Mouse (Mus musculus) cortical plate, adult 2 months (tissue): ENCODE measurements at regions not wholly inside any gene's neighbourhood (a gene's known extent, or its start where the extent isn't known, plus 50 kb on each side); places are given as distances from the start of the nearest gene placed in this dataset.

ENCODE experiments used
- H3K27ac ChIP-seq: fragments of 200-500 bp; 2 replicates; pipeline ENCODE4 v1.5.1; 2012; ENCODE audit warnings: low read length, control low read depth, inconsistent platforms; ENCODE audit not compliant: insufficient read depth
- H3K4me1 ChIP-seq: fragments of 200-500 bp; 2 replicates; pipeline ENCODE4 v1.6.1; 2011; ENCODE audit warnings: low read length; ENCODE audit not compliant: control insufficient read depth, insufficient read depth
- H3K4me3 ChIP-seq: fragments of 200-500 bp; 2 replicates; pipeline ENCODE4 v1.5.1; 2011; ENCODE audit warnings: mild to moderate bottlenecking, low read length, control low read depth; ENCODE audit not compliant: insufficient read depth
- CTCF ChIP-seq: fragments of 200-500 bp; IDR thresholded peaks from 2 replicates; pipeline ENCODE4 v1.5.1; 2011; ENCODE audit warnings: mild to moderate bottlenecking, control low read depth, low read length; ENCODE audit not compliant: insufficient read depth; ENCODE audit errors: extremely low read depth
- POLR2A ChIP-seq: fragments of 200-500 bp; IDR thresholded peaks from 2 replicates; pipeline ENCODE4 v1.6.1; 2011; ENCODE audit warnings: mild to moderate bottlenecking, low read length, control low read depth; ENCODE audit not compliant: insufficient read depth; ENCODE audit errors: extremely low read depth

DNA sequence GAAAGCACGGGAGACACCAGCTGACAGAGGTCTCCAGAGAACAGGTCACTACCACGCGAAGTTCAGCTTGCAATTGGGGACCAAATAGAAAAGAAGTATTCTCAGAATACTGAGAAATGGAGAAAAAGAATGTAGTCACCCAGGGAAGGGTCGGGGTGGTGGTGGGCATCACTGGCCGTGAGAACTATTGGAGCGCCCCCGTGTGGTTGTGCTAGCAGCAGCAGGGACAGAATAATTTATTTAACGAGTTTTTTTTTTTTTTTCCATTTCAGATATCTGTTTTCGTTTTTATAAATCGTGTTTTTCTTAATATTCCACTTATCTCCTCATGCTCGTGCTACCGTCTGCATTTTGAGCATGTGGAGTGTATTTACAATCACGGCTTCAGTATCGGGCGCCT is 118.4 kb upstream of the Thy1 start:
- Histone ChIP-seq H3K4me1 (no peaks in the 10 kb centered on the region), H3K27ac (no peak overlapping the region), H3K4me3 (no peak overlapping the region)
- TF ChIP-seq POLR2A (no peak), CTCF (peak; percentile 51)

- H3K4me1 ChIP-seq, result no peaks in the 10 kb centered on the region; the same call in 1 of the 2 replicates
- TF ChIP-seq POLR2A (no peak), CTCF (no peak)
- H3K27ac ChIP-seq, result no peak overlapping the region
- no peak overlapping the region for H3K4me3 ChIP-seq
These were observed 113.7 kb upstream of the Thy1 start for GRCm38 (mm10) chr9:43929312-43930036.

DNA sequence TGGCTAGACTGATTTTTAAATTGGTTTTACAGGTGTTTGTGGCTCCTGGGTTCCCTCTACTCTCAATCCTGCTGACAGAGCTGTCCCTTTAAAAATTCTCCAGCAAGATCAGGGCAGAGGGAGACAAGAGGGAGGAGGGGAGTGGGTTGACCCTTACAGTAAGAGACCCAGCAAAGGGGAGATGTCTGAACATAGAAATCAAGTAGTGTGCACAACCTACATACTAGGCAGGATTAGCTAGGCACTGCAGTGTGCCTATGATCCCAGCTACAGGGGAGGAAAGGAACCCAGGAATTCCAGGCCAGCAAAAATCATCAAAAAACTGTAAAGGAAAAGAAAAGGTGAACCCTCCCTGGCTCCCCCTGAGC is 113.2 kb upstream of the Thy1 start:
- H3K4me3 ChIP-seq, result no peak overlapping the region
- no peak overlapping the region for H3K27ac ChIP-seq
- no peak for TF ChIP-seq POLR2A
- no peak for TF ChIP-seq CTCF
- H3K4me1 ChIP-seq, result no peaks in the 10 kb centered on the region; the same call in 1 of the 2 replicates

DNA sequence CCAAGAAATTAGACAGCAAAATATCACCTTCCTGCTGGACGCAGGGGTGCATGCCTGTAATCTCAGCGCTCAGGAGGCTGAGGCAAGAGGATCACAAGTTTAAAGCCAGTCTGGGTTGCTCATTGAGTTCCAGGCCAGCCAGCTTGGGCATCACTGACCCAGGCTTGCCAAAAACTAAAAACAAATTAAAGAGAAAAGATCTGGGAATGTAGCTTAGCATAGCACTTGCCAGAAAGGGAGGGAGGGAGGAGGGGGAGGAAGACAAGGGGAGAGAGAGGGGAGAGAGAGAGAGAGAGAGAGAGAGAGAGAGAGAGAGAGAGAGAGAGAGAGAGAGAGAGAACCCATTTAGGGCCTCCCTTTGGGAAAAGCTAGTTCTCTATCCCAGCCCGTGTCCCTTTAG is 112.7 kb upstream of the Thy1 start:
- Histone ChIP-seq H3K4me1 (no peaks in the 10 kb centered on the region; the same call in 1 of the 2 replicates), H3K27ac (no peak overlapping the region), H3K4me3 (no peak overlapping the region)
- no peak for TF ChIP-seq CTCF
- no peak for TF ChIP-seq POLR2A

DNA sequence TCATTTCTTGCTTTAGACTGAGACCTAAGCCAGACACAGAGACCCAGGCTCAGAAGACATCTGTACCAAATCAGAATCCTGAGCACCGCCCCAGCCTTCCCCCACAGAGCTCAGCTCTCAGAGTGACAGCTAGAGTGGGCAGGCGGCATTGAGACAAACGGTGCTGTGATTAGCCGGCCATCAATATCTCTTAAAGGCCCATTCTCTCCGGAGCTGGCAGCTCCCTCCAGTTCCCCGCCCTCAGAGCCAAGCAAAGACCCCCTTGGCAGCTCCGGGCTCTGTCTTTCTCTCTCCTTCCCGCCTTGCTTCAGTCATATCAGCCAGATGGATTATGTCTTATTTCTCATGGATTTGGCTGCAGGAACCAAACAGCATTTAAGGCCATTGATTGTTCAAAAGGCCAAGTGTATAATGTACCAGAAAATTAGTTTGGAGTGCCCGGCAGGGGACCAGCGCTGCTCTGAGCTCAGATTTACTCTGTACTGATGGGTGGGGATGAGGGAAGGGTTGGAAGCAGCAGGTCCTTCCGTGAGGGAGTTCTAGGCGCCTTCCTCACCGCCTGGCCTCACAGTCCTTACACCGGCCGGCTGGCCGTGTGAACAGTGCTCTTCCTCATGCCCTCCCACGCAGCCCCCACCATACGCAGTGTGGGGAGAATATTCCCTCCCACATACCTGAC is 109.0 kb upstream of the Thy1 start:
- Histone ChIP-seq H3K27ac (no peak overlapping the region), H3K4me1 (no peaks in the 10 kb centered on the region; the same call in 1 of the 2 replicates), H3K4me3 (no peak overlapping the region)
- no peak for TF ChIP-seq POLR2A
- TF ChIP-seq CTCF, result no peak

DNA sequence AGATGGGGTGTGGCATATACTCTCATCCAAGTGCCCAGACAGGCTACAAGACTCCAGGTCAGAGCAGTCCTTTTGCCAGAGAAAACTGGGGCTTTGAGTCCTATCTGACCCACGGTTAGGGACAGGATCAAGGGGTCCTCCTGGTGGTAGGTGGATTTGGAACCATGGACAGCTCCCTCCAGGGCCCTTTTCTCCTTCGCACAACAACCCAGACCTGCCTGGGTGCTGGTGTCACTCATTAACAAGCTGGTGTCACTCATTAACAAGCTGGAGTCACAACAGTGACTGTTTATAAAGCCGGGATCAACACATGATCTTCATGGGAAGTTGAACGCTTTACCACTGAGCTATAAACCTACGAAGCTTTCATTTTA is 108.5 kb upstream of the Thy1 start:
- Histone ChIP-seq H3K27ac (no peak overlapping the region), H3K4me3 (no peak overlapping the region), H3K4me1 (no peaks in the 10 kb centered on the region; the same call in 1 of the 2 replicates)
- no peak for TF ChIP-seq POLR2A
- TF ChIP-seq CTCF, result no peak

GRCm38 (mm10) chr9:43939336-43939735 is 103.8 kb upstream of the Thy1 start:
- TF ChIP-seq CTCF (no peak), POLR2A (no peak)
- Histone ChIP-seq H3K4me1 (peaks cover 2% of the 10 kb centered on the region; the same call in 1 of the 2 replicates), H3K4me3 (no peak overlapping the region), H3K27ac (no peak overlapping the region)

- H3K4me3 ChIP-seq, result no peak overlapping the region
- no peak overlapping the region for H3K27ac ChIP-seq
- TF ChIP-seq CTCF (no peak), POLR2A (no peak)
- peaks cover 3% of the 10 kb centered on the region for H3K4me1 ChIP-seq
These were observed 101.0 kb upstream of the Thy1 start for GRCm38 (mm10) chr9:43942147-43942546.

DNA sequence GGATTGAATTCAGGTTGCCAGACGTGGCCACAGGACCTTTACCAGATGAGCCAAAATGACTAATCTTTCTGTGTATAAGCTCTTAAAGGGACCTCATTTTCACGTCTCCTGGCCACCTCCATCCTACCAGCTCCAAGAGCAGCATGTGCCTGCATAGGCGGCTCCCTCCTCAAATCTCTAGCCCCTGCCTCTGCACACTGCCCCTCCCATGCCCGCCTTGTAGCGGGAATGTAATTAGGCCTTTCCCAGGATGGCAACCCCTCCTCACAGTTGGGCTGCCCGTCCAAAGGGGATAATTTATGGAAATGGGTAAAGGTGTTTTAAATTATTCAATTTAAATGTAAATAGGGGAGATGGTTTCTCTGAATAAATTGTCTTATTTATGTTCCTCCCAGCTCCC is 99.7 kb upstream of the Thy1 start:
- Histone ChIP-seq H3K4me3 (no peak overlapping the region), H3K27ac (no peak overlapping the region), H3K4me1 (peaks cover 3% of the 10 kb centered on the region)
- TF ChIP-seq CTCF, result no peak
- no peak for TF ChIP-seq POLR2A
